Mouse (Mus musculus) spleen, adult 2 months (tissue): ENCODE results near the gene Igsf3. TPM values are rescaled to one million over a fixed set of nuclear protein-coding genes. Genes with fewer than 3 reads are reported as not detected.
A peak's percentile ranks its signal among the peaks of the same experiment; 100 is the strongest.

ENCODE experiments used
- DNase-seq, 2 experiments: peaks; one replicate each; pipeline versions ENCODE4 v3.0.0 to v3.0.0-alpha.2; 2012 to 2021; ENCODE audit warnings: low spot score in 2 of 2, low read depth in 1 of 2
- H3K27ac ChIP-seq: fragments of 200-500 bp; 2 replicates; pipeline ENCODE4 v1.5.1; 2012; ENCODE audit warnings: low read length, inconsistent platforms; ENCODE audit not compliant: insufficient read depth
- H3K27me3 ChIP-seq: fragments of 200-500 bp; 2 replicates; pipeline ENCODE4 v1.6.1; 2012; ENCODE audit warnings: mild to moderate bottlenecking, moderate library complexity, low read length, inconsistent platforms; ENCODE audit not compliant: control insufficient read depth, insufficient read depth
- H3K36me3 ChIP-seq: fragments of 200-500 bp; 2 replicates; pipeline ENCODE4 v1.6.1; 2012; ENCODE audit warnings: mild to moderate bottlenecking, low read length, inconsistent platforms; ENCODE audit not compliant: control insufficient read depth, insufficient read depth
- H3K4me1 ChIP-seq: fragments of 200-500 bp; 2 replicates; pipeline ENCODE4 v1.6.1; 2011; ENCODE audit warnings: inconsistent platforms; ENCODE audit not compliant: control insufficient read depth, insufficient read depth, insufficient read length
- H3K4me3 ChIP-seq: fragments of 200-500 bp; 2 replicates; pipeline ENCODE4 v1.5.1; 2011; ENCODE audit warnings: mild to moderate bottlenecking, inconsistent platforms; ENCODE audit not compliant: insufficient read depth, insufficient read length; ENCODE audit errors: extremely low read depth
- CTCF ChIP-seq: fragments of 200-500 bp; IDR thresholded peaks from 2 replicates; pipeline ENCODE4 v1.5.1; 2011; ENCODE audit warnings: mild to moderate bottlenecking, inconsistent platforms; ENCODE audit not compliant: insufficient read depth, insufficient read length, insufficient replicate concordance; ENCODE audit errors: extremely low read depth
- POLR2A ChIP-seq: fragments of 200-500 bp; IDR thresholded peaks from 2 replicates; pipeline ENCODE4 v1.6.1; 2011; ENCODE audit warnings: low read depth, low read length, inconsistent platforms
- WGBS: fragments of 180-500 bp; shearing (Covaris S2); methylation state at CpG from one replicate; pipeline ENCODE4 v1.1.7; 2018; 5-methylcytosine and 5-hydroxymethylcytosine counted together
- polyA plus RNA-seq: library from polyadenylated mRNA; depleted of rRNA; stranded (reverse); fragments of >200 nt; gene quantifications from 2 replicates; pipeline ENCODE4 v1.2.3, GENCODE M21; 2012

Igsf3 gene
- polyA plus RNA-seq, 1 experiment = 1.4 TPM

DNA sequence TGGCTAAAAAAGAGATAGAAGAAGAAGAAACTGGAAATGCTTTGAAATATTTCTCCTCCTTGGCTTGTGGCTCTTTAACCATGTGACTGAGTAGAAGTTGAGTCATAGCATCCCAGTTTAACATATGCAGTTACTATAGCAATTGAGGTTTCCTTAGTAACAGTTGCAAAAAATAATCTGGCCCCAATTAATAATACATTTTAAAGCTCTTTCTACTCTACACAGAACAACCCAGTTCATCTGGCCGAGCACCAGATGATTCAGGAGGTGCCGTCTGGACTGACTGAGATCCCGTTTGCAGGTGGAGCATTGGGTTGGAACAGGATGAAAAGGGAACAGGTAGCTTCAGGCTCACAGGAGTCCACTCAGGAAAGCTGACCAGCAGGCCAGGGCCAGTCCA, 71.9 kb downstream of the Igsf3 start:
- H3K4me1 ChIP-seq = no peaks in the 10 kb centered on the region
- no peak overlapping the region for H3K4me3 ChIP-seq
- no peaks in the 10 kb centered on the region for H3K27me3 ChIP-seq
- TF ChIP-seq POLR2A (no peak), CTCF (no peak)
- WGBS = 89% methylated on average over 3 of the region's 3 CpGs
- H3K27ac ChIP-seq = no peak overlapping the region
- H3K36me3 ChIP-seq = no peaks in the 10 kb centered on the region
- DNase-seq = no peak

DNA sequence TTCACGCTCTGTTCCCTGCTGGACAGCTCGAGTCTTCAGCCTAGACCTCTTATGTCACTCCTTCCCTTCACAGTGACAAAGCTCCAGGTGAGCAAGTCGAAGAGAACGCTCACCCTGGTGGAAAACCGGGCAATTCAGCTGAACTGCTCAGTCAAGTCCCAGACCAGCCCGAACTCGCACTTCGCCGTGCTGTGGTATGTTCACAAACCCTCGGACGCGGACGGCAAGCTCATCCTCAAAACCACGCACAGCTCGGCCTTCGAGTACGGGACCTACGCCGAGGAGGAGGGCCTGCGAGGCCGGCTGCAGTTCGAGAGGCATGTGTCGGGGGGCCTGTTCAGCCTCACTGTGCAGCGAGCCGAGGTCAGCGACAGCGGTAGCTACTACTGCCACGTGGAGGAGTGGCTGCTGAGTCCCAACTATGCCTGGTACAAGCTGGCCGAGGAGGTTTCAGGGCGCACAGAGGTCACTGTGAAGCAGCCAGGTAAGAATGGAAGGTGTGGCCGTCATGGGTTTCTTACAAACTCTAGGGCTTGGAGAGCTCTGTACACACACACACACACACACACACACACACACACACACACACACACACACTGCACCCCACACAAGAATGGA, 74.0 kb downstream of the Igsf3 start:
- Histone ChIP-seq H3K27ac (no peak overlapping the region), H3K4me1 (no peaks in the 10 kb centered on the region), H3K27me3 (no peaks in the 10 kb centered on the region), H3K4me3 (no peak overlapping the region), H3K36me3 (no peaks in the 10 kb centered on the region)
- WGBS = 95% methylated on average over 31 of the region's 31 CpGs
- no peak for TF ChIP-seq POLR2A
- no peak for TF ChIP-seq CTCF
- no peak for DNase-seq

DNA sequence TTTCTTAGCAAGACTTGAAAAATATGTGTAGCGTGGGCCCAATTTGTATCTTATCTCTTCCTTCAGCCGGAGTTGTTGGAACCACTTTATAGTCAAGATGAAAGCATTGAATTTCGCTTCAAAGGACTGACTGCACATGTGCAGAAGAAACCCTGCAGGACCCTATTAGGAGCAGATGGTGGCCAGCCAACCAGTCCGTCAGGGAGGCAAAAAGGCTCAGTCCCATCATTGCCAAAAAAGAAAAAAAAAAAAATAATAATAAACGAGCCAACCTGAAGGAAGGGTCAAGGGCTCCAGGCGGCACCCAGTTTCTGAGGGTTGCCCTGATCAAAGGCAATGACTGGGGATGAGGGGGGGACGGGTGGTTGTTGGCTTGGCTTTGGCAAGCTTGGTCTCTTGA, 83.7 kb downstream of the Igsf3 start:
- 79% methylated on average over 7 of the region's 7 CpGs for WGBS
- H3K27me3 ChIP-seq = no peaks in the 10 kb centered on the region
- no peak for TF ChIP-seq CTCF
- no peak for TF ChIP-seq POLR2A
- H3K27ac ChIP-seq = no peak overlapping the region
- H3K36me3 ChIP-seq = no peaks in the 10 kb centered on the region
- no peak for DNase-seq
- H3K4me3 ChIP-seq = no peak overlapping the region
- H3K4me1 ChIP-seq = no peaks in the 10 kb centered on the region

DNA sequence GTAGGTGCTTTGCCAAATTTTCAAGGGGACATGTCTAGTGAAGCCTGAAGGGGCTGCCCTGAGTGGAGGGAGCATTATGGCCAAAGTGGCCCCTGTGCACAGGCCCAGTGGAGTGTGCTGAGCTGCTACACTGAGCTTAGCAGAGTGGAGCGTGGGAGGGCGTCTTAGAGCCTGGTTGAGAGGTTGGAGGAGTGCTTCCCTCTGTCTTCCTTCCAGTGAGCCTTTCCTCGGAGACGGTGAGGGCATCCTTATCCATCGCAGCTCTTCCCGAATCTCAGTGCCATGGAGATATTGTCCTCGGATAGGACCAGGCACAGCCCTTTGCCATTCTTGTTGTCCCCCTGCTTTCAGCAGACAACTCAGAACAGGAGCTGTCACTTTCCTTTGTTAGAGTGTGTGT, 84.2 kb downstream of the Igsf3 start:
- Histone ChIP-seq H3K4me3 (no peak overlapping the region), H3K4me1 (no peaks in the 10 kb centered on the region), H3K36me3 (no peaks in the 10 kb centered on the region), H3K27ac (no peak overlapping the region), H3K27me3 (no peaks in the 10 kb centered on the region)
- 93% methylated on average over 7 of the region's 7 CpGs for WGBS
- TF ChIP-seq CTCF (no peak), POLR2A (no peak)
- no peak for DNase-seq

DNA sequence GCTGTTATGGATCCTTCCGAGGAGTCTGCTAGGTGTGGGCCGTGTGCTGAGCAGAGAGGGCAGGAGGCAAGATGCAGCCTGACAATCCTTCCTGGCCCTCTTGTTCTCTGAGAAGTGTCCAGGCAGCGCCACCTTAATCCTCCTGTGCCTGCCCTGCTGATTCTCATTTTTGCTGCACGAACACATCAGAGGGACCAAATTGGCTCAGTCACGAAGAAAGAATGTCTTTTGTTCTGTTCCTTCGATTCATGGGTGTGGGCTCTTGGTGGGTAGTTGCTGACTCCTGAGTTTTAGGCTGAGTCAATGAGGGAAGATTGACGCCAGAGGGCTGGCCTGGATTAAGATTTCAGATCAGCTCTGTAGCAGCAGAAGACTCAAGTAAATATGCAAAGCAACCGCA, 84.9 kb downstream of the Igsf3 start:
- DNase-seq = no peak
- Histone ChIP-seq H3K27me3 (no peaks in the 10 kb centered on the region), H3K36me3 (no peaks in the 10 kb centered on the region), H3K4me3 (no peak overlapping the region), H3K4me1 (no peaks in the 10 kb centered on the region), H3K27ac (no peak overlapping the region)
- WGBS = 89% methylated on average over 8 of the region's 8 CpGs
- no peak for TF ChIP-seq CTCF
- no peak for TF ChIP-seq POLR2A

DNA sequence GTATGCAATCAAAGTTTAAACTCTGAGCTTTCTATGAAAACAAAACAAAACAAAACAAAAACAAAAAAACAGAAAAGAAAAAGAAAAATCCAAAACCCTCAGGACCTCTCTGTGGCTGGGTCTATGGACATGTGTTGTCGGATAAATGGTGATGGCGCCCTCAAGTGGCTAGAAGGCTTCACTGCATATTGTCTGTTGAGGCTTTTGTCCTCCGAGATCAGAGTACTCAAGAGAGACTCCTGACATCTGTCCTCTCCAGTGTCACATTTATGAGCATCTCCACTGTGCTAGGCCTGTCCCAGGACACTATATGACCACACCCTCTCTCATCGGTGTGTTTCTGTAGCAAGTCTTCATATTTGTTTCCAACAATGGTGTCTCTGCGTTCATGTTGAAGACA, 85.4 kb downstream of the Igsf3 start:
- Histone ChIP-seq H3K27me3 (no peaks in the 10 kb centered on the region), H3K4me1 (no peaks in the 10 kb centered on the region), H3K4me3 (no peak overlapping the region), H3K36me3 (no peaks in the 10 kb centered on the region), H3K27ac (no peak overlapping the region)
- DNase-seq = peak; percentile 22 to 52
- TF ChIP-seq CTCF (peak; percentile 59; the same call in 1 of the 2 replicates), POLR2A (no peak)
- WGBS = 29% methylated on average over 5 of the region's 5 CpGs

DNA sequence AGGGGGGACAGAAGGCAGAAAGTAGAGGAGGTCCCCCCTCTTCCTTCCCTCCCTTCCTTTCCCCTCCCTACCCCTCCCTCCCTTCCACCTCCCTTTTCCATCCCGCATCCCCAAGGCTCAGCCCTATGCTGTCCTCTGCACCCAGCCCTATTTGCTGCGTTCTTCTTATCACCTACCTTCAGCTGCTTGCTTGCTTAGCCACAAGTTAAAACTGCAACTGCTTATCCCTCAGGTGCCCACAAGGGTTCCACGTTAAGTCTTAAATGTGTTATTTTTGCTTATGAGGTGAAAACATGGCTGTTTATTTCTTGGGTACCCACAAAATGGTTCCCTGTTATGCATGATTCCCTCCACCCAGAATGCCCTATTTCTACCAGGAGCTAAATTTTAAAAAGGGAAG, 86.6 kb downstream of the Igsf3 start:
- TF ChIP-seq CTCF (no peak), POLR2A (no peak)
- Histone ChIP-seq H3K27ac (no peak overlapping the region), H3K4me1 (no peaks in the 10 kb centered on the region), H3K36me3 (no peaks in the 10 kb centered on the region), H3K4me3 (no peak overlapping the region), H3K27me3 (no peaks in the 10 kb centered on the region)
- WGBS = 54% methylated on average over 3 of the region's 3 CpGs
- no peak for DNase-seq

DNA sequence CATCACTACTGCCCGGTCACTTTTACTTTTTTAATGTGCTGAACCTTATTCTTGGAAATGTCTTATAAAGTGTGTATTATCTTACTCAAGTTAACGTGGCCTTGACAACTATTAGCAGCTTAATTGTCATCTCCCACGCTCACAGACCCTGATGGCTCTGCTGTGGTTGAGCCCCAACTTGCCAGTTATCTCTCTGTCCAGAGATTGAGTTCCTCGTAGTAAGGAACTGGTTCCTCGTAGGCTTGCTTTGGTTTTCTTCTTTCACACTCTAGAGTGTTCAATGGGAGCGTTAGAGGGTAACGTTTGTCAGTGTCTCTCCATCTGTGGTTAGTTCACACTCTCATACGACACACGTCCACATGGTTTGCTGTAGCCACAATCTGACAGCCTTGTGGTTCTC, 92.8 kb downstream of the Igsf3 start:
- TF ChIP-seq POLR2A (no peak), CTCF (no peak)
- Histone ChIP-seq H3K27me3 (no peaks in the 10 kb centered on the region), H3K27ac (no peak overlapping the region), H3K4me1 (no peaks in the 10 kb centered on the region), H3K36me3 (no peaks in the 10 kb centered on the region), H3K4me3 (no peak overlapping the region)
- no peak for DNase-seq
- 44% methylated on average over 9 of the region's 9 CpGs for WGBS
